Mouse (Mus musculus) intestine, embryonic 14.5 days (tissue): ENCODE measurements around the gene Aspg. TPM values are rescaled to one million over a fixed set of nuclear protein-coding genes. Genes with fewer than 3 reads are reported as not detected.

Experiments
- ATAC-seq: fragments of 200-750 bp; cut with Nextera tagmentation; replicated peaks from 2 replicates; pipeline ENCODE4 v1.8.0; 2017; ENCODE audit warnings: low read depth, moderate number of reproducible peaks, moderate TSS enrichment, moderate library complexity; ENCODE audit not compliant: low FRiP score, low TSS enrichment
- DNase-seq: peaks from one replicate; pipeline ENCODE4 v3.0.0-alpha.2; 2018; ENCODE audit warnings: low spot score
- H3K27ac ChIP-seq: fragments of 300-500 bp; sonication (generic); 2 replicates; pipeline ENCODE4 v1.5.1; 2014; ENCODE audit warnings: low read depth, mild to moderate bottlenecking, control low read depth
- H3K27me3 ChIP-seq: fragments of 300-500 bp; sonication (generic); replicated peaks from 2 replicates; pipeline ENCODE4 v1.6.1; 2014; ENCODE audit warnings: low read length, control low read depth; ENCODE audit not compliant: control insufficient read depth, insufficient read depth
- H3K36me3 ChIP-seq: fragments of 300-500 bp; sonication (generic); 2 replicates; pipeline ENCODE4 v1.6.1; 2014; ENCODE audit warnings: low read length, control low read depth; ENCODE audit not compliant: control insufficient read depth, insufficient read depth
- H3K4me1 ChIP-seq: fragments of 300-500 bp; sonication (generic); replicated peaks from 2 replicates; pipeline ENCODE4 v1.6.1; 2014; ENCODE audit warnings: low read length, control low read depth, mixed read lengths; ENCODE audit not compliant: control insufficient read depth, insufficient read depth
- H3K4me2 ChIP-seq: fragments of 300-500 bp; sonication (generic); 2 replicates; pipeline ENCODE4 v1.6.1; 2014; ENCODE audit warnings: low read length
- H3K4me3 ChIP-seq: fragments of 300-500 bp; sonication (generic); 2 replicates; pipeline ENCODE4 v1.5.1; 2014; ENCODE audit warnings: low read depth, low read length, control low read depth, mixed read lengths
- H3K9ac ChIP-seq: fragments of 300-500 bp; sonication (generic); 2 replicates; pipeline ENCODE4 v1.6.1; 2014; ENCODE audit warnings: mild to moderate bottlenecking, low read length
- H3K9me3 ChIP-seq: fragments of 300-500 bp; sonication (generic); 2 replicates; pipeline ENCODE4 v1.6.1; 2016; ENCODE audit warnings: low read length, control low read depth; ENCODE audit not compliant: control insufficient read depth
- WGBS: fragments of 180-500 bp; shearing (Covaris S2); extraction: QIAGEN DNeasy Blood & Tissue Kit; methylation state at CpG from one replicate; pipeline ENCODE4 v1.1.7; 2014; 5-methylcytosine and 5-hydroxymethylcytosine counted together
- polyA plus RNA-seq: library from polyadenylated mRNA; unstranded; fragments of >200 nt; fragmentation: Nextera tagmentation; extraction: Ambion mirVana; gene quantifications from 2 replicates; pipeline ENCODE4 v1.2.1, GENCODE M21; 2014

Aspg gene
- polyA plus RNA-seq, 1 experiment from 2014 or later = 16.9 TPM

- WGBS = 79% methylated on average over 3 of the region's 3 CpGs
- DNase-seq = no peak
- H3K36me3 ChIP-seq = no peaks in the 10 kb centered on the region
- no peak overlapping the region for H3K27ac ChIP-seq
- no peak overlapping the region for H3K4me3 ChIP-seq
- H3K9ac ChIP-seq = no peak overlapping the region
- no peak for ATAC-seq
- H3K27me3 ChIP-seq = no peaks in the 10 kb centered on the region
- no peak overlapping the region for H3K4me2 ChIP-seq
- H3K4me1 ChIP-seq = no peaks in the 10 kb centered on the region
- H3K9me3 ChIP-seq = no peaks in the 10 kb centered on the region
Observed at GRCm38 (mm10) chr12:112121188-112121587, 14.7 kb downstream of the Aspg start.

DNA sequence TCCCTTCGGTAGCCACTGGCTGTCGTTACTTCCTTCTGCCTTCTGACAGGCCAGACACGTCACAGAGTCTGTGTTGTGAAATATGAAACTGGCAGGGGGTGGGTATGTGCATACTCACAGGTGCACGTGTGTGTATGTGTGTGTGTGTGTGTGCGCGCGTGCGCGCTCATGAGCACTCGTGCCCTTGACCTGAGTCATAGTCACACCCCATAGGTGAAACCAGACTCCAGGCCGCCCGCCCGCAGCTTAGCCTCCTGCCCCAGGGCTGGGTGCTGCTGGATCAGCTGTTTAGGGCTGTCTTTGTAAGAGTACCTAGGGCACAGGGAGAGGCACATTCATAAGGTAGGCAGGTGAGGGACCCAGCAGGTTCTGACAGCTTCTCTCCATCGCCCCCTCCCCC lies 19.4 kb downstream of the Aspg start:
- Histone ChIP-seq H3K4me1 (no peaks in the 10 kb centered on the region; the same call in 1 of the 2 replicates), H3K27ac (no peak overlapping the region), H3K36me3 (no peaks in the 10 kb centered on the region), H3K9me3 (no peaks in the 10 kb centered on the region), H3K4me3 (no peak overlapping the region), H3K4me2 (no peak overlapping the region), H3K27me3 (peaks cover 5% of the 10 kb centered on the region), H3K9ac (no peak overlapping the region)
- WGBS = 59% methylated on average over 14 of the region's 14 CpGs
- DNase-seq = no peak
- ATAC-seq = no peak

- Histone ChIP-seq H3K4me1 (no peaks in the 10 kb centered on the region; the same call in 1 of the 2 replicates), H3K9me3 (no peaks in the 10 kb centered on the region), H3K4me2 (no peak overlapping the region), H3K4me3 (no peak overlapping the region), H3K27me3 (peaks cover 17% of the 10 kb centered on the region), H3K27ac (no peak overlapping the region), H3K36me3 (no peaks in the 10 kb centered on the region), H3K9ac (no peak overlapping the region)
- DNase-seq = no peak
- 58% methylated on average over 14 of the region's 14 CpGs for WGBS
- no peak for ATAC-seq
Observed at GRCm38 (mm10) chr12:112126931-112127635, 20.6 kb downstream of the Aspg start.

DNA sequence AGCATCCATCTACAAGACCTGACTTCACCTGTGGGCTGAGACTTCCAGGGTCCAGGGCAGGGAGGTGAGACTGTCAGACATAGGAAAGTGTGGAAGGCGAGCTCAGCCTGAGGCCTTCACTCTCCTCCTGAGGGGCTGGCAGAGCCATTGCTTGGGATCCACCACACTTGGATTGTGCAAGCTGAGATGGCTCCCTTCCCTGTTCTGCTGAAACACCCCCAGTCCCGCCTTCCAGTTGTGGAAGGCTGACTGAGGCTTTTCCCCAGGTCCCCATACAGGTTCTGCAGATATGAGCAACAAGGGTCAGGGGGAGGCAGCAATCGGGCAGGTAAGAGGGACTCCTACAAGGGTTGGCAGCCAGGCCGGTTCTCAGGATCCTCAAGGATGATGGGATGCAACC lies 22.0 kb downstream of the Aspg start:
- ATAC-seq = no peak
- H3K4me1 ChIP-seq = no peaks in the 10 kb centered on the region; the same call in 1 of the 2 replicates
- H3K4me2 ChIP-seq = no peak overlapping the region
- no peaks in the 10 kb centered on the region for H3K36me3 ChIP-seq
- WGBS = 83% methylated on average over 4 of the region's 4 CpGs
- no peak overlapping the region for H3K4me3 ChIP-seq
- no peak overlapping the region for H3K9ac ChIP-seq
- no peak overlapping the region for H3K27ac ChIP-seq
- DNase-seq = no peak
- H3K27me3 ChIP-seq = peaks cover 18% of the 10 kb centered on the region
- no peaks in the 10 kb centered on the region for H3K9me3 ChIP-seq

- Histone ChIP-seq H3K4me2 (peak overlapping the region; percentile 87), H3K9me3 (no peaks in the 10 kb centered on the region), H3K9ac (no peak overlapping the region), H3K4me1 (no peaks in the 10 kb centered on the region; the same call in 1 of the 2 replicates), H3K27ac (peak overlapping the region; percentile 87; the same call in 1 of the 2 replicates), H3K27me3 (peaks cover 18% of the 10 kb centered on the region), H3K4me3 (no peak overlapping the region), H3K36me3 (no peaks in the 10 kb centered on the region)
- ATAC-seq (no peak), DNase-seq (no peak)
- WGBS = 62% methylated on average over 6 of the region's 6 CpGs
Observed at GRCm38 (mm10) chr12:112129300-112129856, 22.9 kb downstream of the Aspg start.

- Histone ChIP-seq H3K4me1 (no peaks in the 10 kb centered on the region; the same call in 1 of the 2 replicates), H3K36me3 (no peaks in the 10 kb centered on the region), H3K27me3 (peaks cover 22% of the 10 kb centered on the region), H3K4me2 (peak overlapping the region; percentile 87), H3K9me3 (no peaks in the 10 kb centered on the region), H3K4me3 (peak overlapping the region; percentile 71), H3K9ac (peak overlapping the region; percentile 74), H3K27ac (peak overlapping the region; percentile 87)
- ATAC-seq = peak; percentile 90
- peak; percentile 92 for DNase-seq
- WGBS = under 1% methylated on average over 75 of the region's 79 CpGs
Observed at GRCm38 (mm10) chr12:112130161-112130860, 23.8 kb downstream of the Aspg start.

DNA sequence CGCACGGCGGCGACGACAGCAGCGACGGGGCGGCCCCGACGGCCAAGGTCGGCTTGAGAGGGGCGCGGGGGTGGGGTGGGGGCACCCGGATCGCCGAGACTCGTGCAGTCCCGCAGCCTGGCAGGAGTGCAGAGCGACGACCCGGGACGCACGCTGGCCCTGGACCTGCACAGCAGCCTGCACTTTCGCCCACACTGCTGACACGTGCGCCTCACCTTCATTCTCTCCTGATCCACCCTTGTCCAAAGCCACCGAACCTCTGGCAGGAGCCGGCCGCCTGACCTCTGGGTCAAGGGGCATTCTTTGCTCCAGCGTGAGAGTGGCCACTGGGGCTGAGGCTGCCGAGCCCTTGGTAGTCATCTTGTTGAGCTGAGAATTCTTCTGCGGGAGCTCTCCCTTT lies 24.5 kb downstream of the Aspg start:
- Histone ChIP-seq H3K27ac (peak overlapping the region; percentile 54; the same call in 1 of the 2 replicates), H3K9me3 (no peaks in the 10 kb centered on the region), H3K9ac (peak overlapping the region; percentile 74), H3K4me3 (peak overlapping the region; percentile 71), H3K4me1 (no peaks in the 10 kb centered on the region; the same call in 1 of the 2 replicates), H3K4me2 (peak overlapping the region; percentile 87), H3K27me3 (peaks cover 22% of the 10 kb centered on the region), H3K36me3 (no peaks in the 10 kb centered on the region)
- 13% methylated on average over 30 of the region's 32 CpGs for WGBS
- ATAC-seq (peak; percentile 46), DNase-seq (no peak)

DNA sequence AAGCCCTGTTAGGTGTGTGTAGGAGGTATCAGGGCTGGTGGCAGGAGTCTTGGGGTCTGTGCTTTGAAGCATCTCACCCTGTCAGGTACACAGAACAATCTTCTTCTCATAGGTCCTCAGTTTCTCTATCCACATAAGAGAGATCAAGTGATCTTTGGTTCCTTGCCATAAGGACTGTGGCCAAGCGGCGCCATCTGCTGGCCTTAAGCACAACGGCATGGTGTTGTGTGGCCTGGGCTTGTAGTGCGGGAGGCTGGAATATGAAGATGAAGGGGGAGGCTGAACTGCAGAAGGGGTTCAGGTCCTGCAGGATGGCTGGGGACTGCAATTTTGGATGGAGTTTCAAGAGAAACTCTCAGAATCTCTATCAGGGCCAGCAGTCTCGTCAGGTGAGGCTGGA lies 33.8 kb downstream of the Aspg start:
- Histone ChIP-seq H3K4me1 (peaks cover 11% of the 10 kb centered on the region; the same call in 1 of the 2 replicates), H3K27me3 (peaks cover 45% of the 10 kb centered on the region), H3K9ac (no peak overlapping the region), H3K9me3 (no peaks in the 10 kb centered on the region), H3K4me2 (no peak overlapping the region), H3K27ac (no peak overlapping the region), H3K4me3 (no peak overlapping the region), H3K36me3 (no peaks in the 10 kb centered on the region)
- WGBS = 6% methylated on average over 5 of the region's 5 CpGs
- DNase-seq (no peak), ATAC-seq (no peak)
